Mouse (Mus musculus) spleen, embryonic (tissue): ENCODE results near the gene Tcf25.

Source experiments
- CTCF ChIA-PET: fragments of 350-600 bp; sonication (Branson Sonifier 250); formaldehyde crosslinking; loops from one replicate; lab custom pipeline; 2022; lab: Charles Lee

Tcf25 gene

GRCm38 (mm10) chr8:123348237-123348843 lies 25.2 kb upstream of the Tcf25 start:
- CTCF ChIA-PET: no interaction called here

- CTCF ChIA-PET: no interaction called here
These were observed 24.5 kb upstream of the Tcf25 start for GRCm38 (mm10) chr8:123349073-123349472.

GRCm38 (mm10) chr8:123352118-123352517 lies 21.4 kb upstream of the Tcf25 start:
- CTCF ChIA-PET: no interaction called here

GRCm38 (mm10) chr8:123352786-123353185 lies 20.8 kb upstream of the Tcf25 start:
- CTCF ChIA-PET: no interaction called here

GRCm38 (mm10) chr8:123353216-123353615 lies 20.3 kb upstream of the Tcf25 start:
- CTCF ChIA-PET: no interaction called here

- CTCF ChIA-PET: interaction anchor here (0.6 to 1.0 kb wide), 2 partner anchors 23 to 42 kb away, joined by 4 read pairs; no protein-coding TSS in a partner anchor
These were observed 12.3 kb upstream of the Tcf25 start for GRCm38 (mm10) chr8:123361082-123361739.

GRCm38 (mm10) chr8:123374239-123374578 lies 656 bp downstream of the Tcf25 start:
- CTCF ChIA-PET: no interaction called here

GRCm38 (mm10) chr8:123375701-123376100 lies 2.1 kb downstream of the Tcf25 start:
- CTCF ChIA-PET: no interaction called here

- CTCF ChIA-PET: no interaction called here
These were observed 2.6 kb downstream of the Tcf25 start for GRCm38 (mm10) chr8:123376106-123376505.

- CTCF ChIA-PET: no interaction called here
These were observed 8.2 kb downstream of the Tcf25 start for GRCm38 (mm10) chr8:123381711-123382110.

- CTCF ChIA-PET: no interaction called here
These were observed 9.0 kb downstream of the Tcf25 start for GRCm38 (mm10) chr8:123382516-123382915.

- CTCF ChIA-PET: interaction anchor here (0.6 to 1.0 kb wide), 3 partner anchors 24 to 101 kb away, joined by 4 to 6 read pairs (median 5); no protein-coding TSS in a partner anchor
These were observed 11.5 kb downstream of the Tcf25 start for GRCm38 (mm10) chr8:123384883-123385540.

- CTCF ChIA-PET: no interaction called here
These were observed 13.5 kb downstream of the Tcf25 start for GRCm38 (mm10) chr8:123387041-123387440.

GRCm38 (mm10) chr8:123387801-123388200 lies 14.2 kb downstream of the Tcf25 start:
- CTCF ChIA-PET: no interaction called here

- CTCF ChIA-PET: no interaction called here
These were observed 15.5 kb downstream of the Tcf25 start for GRCm38 (mm10) chr8:123389026-123389425.

GRCm38 (mm10) chr8:123398308-123398707 lies 24.8 kb downstream of the Tcf25 start:
- CTCF ChIA-PET: no interaction called here

- CTCF ChIA-PET: no interaction called here
These were observed 28.4 kb downstream of the Tcf25 start for GRCm38 (mm10) chr8:123401936-123402335.

GRCm38 (mm10) chr8:123402730-123403326 lies 29.3 kb downstream of the Tcf25 start:
- CTCF ChIA-PET: no interaction called here

GRCm38 (mm10) chr8:123404521-123404920 lies 31.0 kb downstream of the Tcf25 start:
- CTCF ChIA-PET: no interaction called here

GRCm38 (mm10) chr8:123406786-123407185 lies 33.2 kb downstream of the Tcf25 start, which contains the start of gene Mc1r:
Gene Mc1r (plus strand): TSS chr8:123407107.
- CTCF ChIA-PET: no interaction called here

GRCm38 (mm10) chr8:123407612-123408011 lies 34.1 kb downstream of the Tcf25 start:
- CTCF ChIA-PET: no interaction called here
